Mouse (Mus musculus) neural tube, embryonic 14.5 days (tissue): Measurements from ENCODE around the gene Ttn. TPM values are rescaled to one million over a fixed set of nuclear protein-coding genes. Genes with fewer than 3 reads are reported as not detected.
A peak's percentile ranks its signal among the peaks of the same experiment; 100 is the strongest.

Source experiments
- ATAC-seq: fragments of 200-750 bp; cut with Nextera tagmentation; 2 replicates; pipeline ENCODE4 v1.8.0; 2017; ENCODE audit warnings: low read depth, mild to moderate bottlenecking, moderate TSS enrichment, moderate library complexity
- H3K27ac ChIP-seq: fragments of 300-500 bp; sonication (generic); 2 replicates; pipeline ENCODE4 v1.5.1; 2014; ENCODE audit warnings: low read depth, mild to moderate bottlenecking, control low read depth, low read length, moderate library complexity, mixed read lengths
- H3K27me3 ChIP-seq: fragments of 300-500 bp; sonication (generic); 2 replicates; pipeline ENCODE4 v1.6.1; 2014; ENCODE audit warnings: low read length; ENCODE audit not compliant: control insufficient read depth, insufficient read depth
- H3K36me3 ChIP-seq: fragments of 300-500 bp; sonication (generic); 2 replicates; pipeline ENCODE4 v1.6.1; 2014; ENCODE audit warnings: low read length, mixed read lengths; ENCODE audit not compliant: control insufficient read depth, insufficient read depth
- H3K4me1 ChIP-seq: fragments of 300-500 bp; sonication (generic); 2 replicates; pipeline ENCODE4 v1.6.1; 2014; ENCODE audit warnings: low read length; ENCODE audit not compliant: control insufficient read depth, insufficient read depth
- H3K4me2 ChIP-seq: fragments of 300-500 bp; sonication (generic); 2 replicates; pipeline ENCODE4 v1.6.1; 2014; ENCODE audit warnings: mild to moderate bottlenecking, low read depth, low read length, control low read depth
- H3K4me3 ChIP-seq: fragments of 300-500 bp; sonication (generic); 2 replicates; pipeline ENCODE4 v1.5.1; 2014; ENCODE audit warnings: low read depth, low read length, control low read depth, mixed read lengths
- H3K9ac ChIP-seq: fragments of 300-500 bp; sonication (generic); replicated peaks from 2 replicates; pipeline ENCODE4 v1.6.1; 2014; ENCODE audit warnings: low read depth, mild to moderate bottlenecking, control low read depth, low read length, mixed read lengths
- H3K9me3 ChIP-seq: fragments of 300-500 bp; sonication (generic); 2 replicates; pipeline ENCODE4 v1.6.1; 2016; ENCODE audit warnings: low read length; ENCODE audit not compliant: control insufficient read depth
- WGBS: fragments of 180-500 bp; shearing (Covaris S2); extraction: QIAGEN DNeasy Blood & Tissue Kit; methylation state at CpG from one replicate; pipeline ENCODE4 v1.1.7; 2014; 5-methylcytosine and 5-hydroxymethylcytosine counted together
- polyA plus RNA-seq: library from polyadenylated mRNA; unstranded; fragments of >200 nt; fragmentation: Nextera tagmentation; extraction: Ambion mirVana; gene quantifications from 2 replicates; pipeline ENCODE4 v1.2.1, GENCODE M21; 2014

Ttn gene
- polyA plus RNA-seq, 1 experiment from 2014 or later, result 1.9 TPM

DNA sequence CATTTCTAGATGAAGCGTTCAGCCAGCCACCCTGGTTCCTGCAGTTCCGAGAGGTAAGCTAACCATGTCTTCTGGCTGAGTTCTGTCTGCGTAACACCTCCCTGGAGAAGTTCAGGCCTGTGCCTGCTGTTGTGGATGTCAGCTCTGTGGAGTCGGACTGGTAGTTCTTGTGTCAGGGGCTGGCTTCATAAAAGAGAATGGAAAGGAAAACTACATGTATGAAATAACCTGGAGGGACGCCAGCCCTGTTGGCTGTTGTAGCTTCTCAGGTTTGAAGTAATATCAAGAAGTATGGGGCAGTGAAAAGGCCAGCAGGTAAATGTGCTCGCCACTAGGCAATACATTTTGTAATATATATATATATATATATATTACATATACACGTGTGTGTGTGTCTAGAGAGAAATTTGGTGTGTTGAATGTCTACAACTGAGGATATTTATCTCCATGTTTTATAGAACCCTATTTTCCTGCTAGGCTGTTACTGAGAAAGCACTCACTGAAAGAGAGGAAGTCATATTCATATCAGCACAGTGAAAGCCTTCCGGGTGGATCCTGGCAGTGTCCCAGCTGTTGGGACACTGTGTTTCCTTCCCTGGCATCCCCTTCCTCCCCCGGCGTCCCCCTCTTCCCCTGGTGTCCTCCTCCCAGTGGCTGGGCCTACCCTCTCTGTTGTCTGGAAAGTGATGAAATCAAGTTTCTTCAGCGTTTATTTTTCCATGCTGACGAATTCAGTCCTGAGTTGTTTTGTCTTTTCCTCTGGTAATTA, 291.7 kb downstream of the Ttn start:
- H3K4me1 ChIP-seq, result no peaks in the 10 kb centered on the region
- WGBS, result 93% methylated on average over 12 of the region's 12 CpGs
- H3K27me3 ChIP-seq, result no peaks in the 10 kb centered on the region
- H3K4me3 ChIP-seq, result no peak overlapping the region
- no peak for ATAC-seq
- H3K4me2 ChIP-seq, result no peak overlapping the region
- H3K9me3 ChIP-seq, result no peaks in the 10 kb centered on the region
- peaks cover 48% of the 10 kb centered on the region for H3K36me3 ChIP-seq
- H3K9ac ChIP-seq, result no peak overlapping the region
- H3K27ac ChIP-seq, result no peak overlapping the region

DNA sequence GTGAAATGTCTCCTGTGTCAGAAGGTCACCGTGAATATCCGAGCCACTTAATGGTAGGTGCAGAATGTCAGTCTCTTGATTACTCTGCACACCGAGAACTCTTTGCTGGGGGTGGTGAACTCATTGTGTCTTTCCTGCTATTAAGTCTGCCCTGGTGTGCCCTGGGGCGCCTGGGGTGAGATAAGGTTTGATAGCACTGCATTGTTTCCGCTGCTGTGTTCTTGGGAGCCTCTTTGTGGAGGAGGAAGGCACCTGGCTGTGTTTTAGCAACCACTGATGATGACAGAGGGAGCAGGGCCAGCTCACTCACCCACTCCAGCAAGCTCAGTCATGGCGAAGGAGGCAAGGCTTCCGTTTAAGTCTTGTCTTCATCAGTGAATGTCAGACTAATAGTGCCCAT, 294.2 kb downstream of the Ttn start:
- no peak overlapping the region for H3K27ac ChIP-seq
- H3K4me2 ChIP-seq, result no peak overlapping the region
- WGBS, result 40% methylated on average over 7 of the region's 7 CpGs
- no peak overlapping the region for H3K9ac ChIP-seq
- H3K36me3 ChIP-seq, result peaks cover 54% of the 10 kb centered on the region
- no peak for ATAC-seq
- no peak overlapping the region for H3K4me3 ChIP-seq
- no peaks in the 10 kb centered on the region for H3K9me3 ChIP-seq
- no peaks in the 10 kb centered on the region for H3K27me3 ChIP-seq
- H3K4me1 ChIP-seq, result no peaks in the 10 kb centered on the region

DNA sequence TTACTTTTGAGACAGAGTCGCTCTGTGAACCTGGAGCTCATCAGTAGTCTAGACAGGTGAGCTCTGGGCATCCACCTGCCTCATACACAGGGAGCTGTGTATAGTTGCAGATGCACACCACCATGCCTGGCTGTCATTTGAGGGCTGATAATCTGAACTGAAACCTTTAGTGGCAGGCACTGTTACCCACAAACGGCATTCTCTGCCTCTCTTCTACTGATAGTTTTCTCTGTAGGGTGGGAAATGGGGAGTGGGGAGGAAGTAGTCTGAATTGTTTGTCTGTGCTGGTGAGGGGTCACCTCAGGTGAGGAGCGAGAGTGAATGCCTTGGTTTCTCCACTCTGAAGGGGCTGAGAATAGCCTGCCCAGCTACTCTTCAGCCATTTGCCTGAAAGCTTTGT, 294.7 kb downstream of the Ttn start:
- no peak for ATAC-seq
- no peak overlapping the region for H3K27ac ChIP-seq
- no peaks in the 10 kb centered on the region for H3K9me3 ChIP-seq
- no peak overlapping the region for H3K4me3 ChIP-seq
- WGBS, result 58% methylated on average over 3 of the region's 3 CpGs
- H3K4me2 ChIP-seq, result no peak overlapping the region
- no peak overlapping the region for H3K9ac ChIP-seq
- no peaks in the 10 kb centered on the region for H3K27me3 ChIP-seq
- H3K36me3 ChIP-seq, result peaks cover 48% of the 10 kb centered on the region
- no peaks in the 10 kb centered on the region for H3K4me1 ChIP-seq

DNA sequence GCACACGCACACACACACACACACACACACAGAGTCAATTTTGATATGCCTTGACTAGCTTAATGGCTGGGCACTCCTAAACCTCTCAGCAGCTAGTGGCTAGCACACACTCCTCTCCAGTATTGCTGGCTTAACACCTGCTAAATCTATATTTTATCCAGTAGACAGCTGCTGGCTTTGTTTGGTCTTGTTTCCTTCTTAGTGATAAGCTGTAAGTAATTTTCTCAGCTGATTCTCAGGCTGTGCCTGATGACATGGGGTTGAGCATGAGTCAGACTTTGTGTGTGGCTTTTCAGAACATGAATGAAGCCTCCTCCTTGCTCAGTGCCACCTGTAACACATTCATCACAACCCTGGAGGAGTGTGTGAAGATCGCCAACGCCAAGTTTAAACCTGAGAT, 295.4 kb downstream of the Ttn start:
- Histone ChIP-seq H3K4me2 (no peak overlapping the region), H3K9ac (no peak overlapping the region), H3K4me1 (no peaks in the 10 kb centered on the region), H3K27me3 (no peaks in the 10 kb centered on the region), H3K9me3 (no peaks in the 10 kb centered on the region), H3K36me3 (peaks cover 50% of the 10 kb centered on the region), H3K27ac (no peak overlapping the region), H3K4me3 (no peak overlapping the region)
- ATAC-seq, result no peak
- 91% methylated on average over 3 of the region's 3 CpGs for WGBS

DNA sequence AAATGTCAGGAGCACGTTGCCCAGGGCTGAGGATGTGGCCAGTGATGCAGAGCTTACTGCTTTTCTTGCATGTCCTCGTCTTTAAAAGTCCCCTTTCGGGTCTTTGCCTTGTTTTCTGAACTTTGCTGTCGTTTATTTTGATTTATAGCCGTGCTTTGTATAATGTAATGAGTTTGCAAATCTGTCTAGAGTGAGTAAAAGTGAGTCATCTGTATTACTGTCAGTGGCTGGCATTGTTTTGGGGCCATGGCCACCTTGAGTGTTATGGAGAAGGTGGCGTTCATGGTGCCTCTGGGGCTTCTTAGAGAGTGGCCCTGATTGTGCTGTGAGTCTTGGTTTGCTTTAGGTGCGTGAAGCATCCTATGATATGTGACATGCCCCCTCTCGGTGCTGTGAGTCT, 300.0 kb downstream of the Ttn start:
- no peaks in the 10 kb centered on the region for H3K27me3 ChIP-seq
- H3K36me3 ChIP-seq, result peaks cover 41% of the 10 kb centered on the region

DNA sequence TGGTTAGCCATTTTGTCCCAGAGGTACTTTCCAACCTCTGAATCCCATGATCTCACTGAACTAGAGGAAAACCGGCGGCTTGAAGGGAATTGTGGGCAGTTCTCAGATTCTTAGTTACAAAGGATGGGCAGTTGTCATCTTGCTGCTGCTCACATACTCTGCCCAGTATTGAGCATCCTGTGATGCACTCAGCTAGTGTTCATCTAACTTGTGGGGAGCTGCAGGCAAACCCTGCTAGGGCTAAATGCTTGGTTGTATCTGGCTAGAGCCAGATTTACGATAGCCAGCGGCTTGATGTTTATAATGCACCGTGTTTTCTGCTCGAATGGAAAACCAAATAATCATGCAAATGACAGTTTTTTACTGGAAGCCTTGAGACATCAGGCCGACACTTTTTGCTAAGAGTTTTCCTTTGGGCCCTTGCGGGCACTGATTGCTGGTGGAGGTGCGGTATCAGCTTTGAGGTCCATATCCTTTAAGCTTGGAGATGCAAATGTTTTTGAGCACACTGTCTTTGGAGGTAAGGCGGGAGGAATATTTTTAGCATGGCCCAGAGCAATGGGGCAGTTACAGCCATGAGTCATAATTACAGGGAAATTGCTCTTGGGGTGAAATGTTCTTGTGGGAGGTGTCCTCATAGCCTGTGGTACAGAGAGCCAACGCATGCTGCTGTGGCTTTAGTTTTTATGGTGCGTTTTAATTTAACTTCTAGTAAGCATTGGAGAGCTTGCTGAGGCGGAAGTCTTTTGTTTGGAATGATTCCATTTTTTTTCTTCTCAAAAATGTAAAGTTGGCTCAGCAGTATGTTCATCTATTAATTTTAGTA, 305.7 kb downstream of the Ttn start:
- H3K9ac ChIP-seq, result peak overlapping the region; percentile 88
- H3K4me3 ChIP-seq, result peak overlapping the region; percentile 82
- H3K4me2 ChIP-seq, result peak overlapping the region; percentile 75
- no peaks in the 10 kb centered on the region for H3K27me3 ChIP-seq
- H3K27ac ChIP-seq, result no peak overlapping the region
- peaks cover 4% of the 10 kb centered on the region; the same call in 1 of the 2 replicates for H3K36me3 ChIP-seq
- WGBS, result 36% methylated on average over 13 of the region's 13 CpGs
- ATAC-seq, result no peak
- H3K4me1 ChIP-seq, result peaks cover 27% of the 10 kb centered on the region
- no peaks in the 10 kb centered on the region for H3K9me3 ChIP-seq

More for the DNA sequence above, 300.0 kb downstream of the Ttn start:
- H3K27ac ChIP-seq, result no peak overlapping the region
- 86% methylated on average over 8 of the region's 8 CpGs for WGBS
- no peak for ATAC-seq
- no peak overlapping the region for H3K4me2 ChIP-seq
- no peaks in the 10 kb centered on the region for H3K9me3 ChIP-seq
- H3K4me3 ChIP-seq, result no peak overlapping the region
- H3K4me1 ChIP-seq, result peaks cover 4% of the 10 kb centered on the region; the same call in 1 of the 2 replicates
- no peak overlapping the region for H3K9ac ChIP-seq

DNA sequence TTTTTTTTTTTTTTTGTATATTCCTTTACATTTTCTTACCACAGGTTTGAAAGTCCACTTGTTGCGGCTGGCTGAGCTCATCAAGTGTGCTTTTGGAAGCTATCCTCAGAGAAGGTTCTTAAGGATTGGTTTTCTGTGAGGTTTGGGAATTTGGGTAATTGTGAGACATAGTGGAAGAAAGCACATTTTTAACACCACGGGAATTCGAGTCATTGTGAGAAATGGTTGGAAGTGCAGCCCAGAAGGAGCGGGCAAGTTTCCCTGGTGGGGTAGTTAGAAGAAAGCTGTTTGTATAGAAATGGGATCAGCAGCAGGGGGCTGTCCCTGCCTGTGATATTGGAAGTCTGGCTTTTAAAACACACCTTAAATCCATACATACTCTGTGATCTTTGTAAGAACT, 306.4 kb downstream of the Ttn start:
- Histone ChIP-seq H3K27ac (no peak overlapping the region), H3K9ac (peak overlapping the region; percentile 88), H3K4me2 (peak overlapping the region; percentile 75), H3K9me3 (no peaks in the 10 kb centered on the region), H3K36me3 (peaks cover 4% of the 10 kb centered on the region; the same call in 1 of the 2 replicates), H3K4me1 (peaks cover 27% of the 10 kb centered on the region), H3K27me3 (no peaks in the 10 kb centered on the region), H3K4me3 (peak overlapping the region; percentile 82)
- ATAC-seq, result no peak
- 7% methylated on average over 4 of the region's 4 CpGs for WGBS

DNA sequence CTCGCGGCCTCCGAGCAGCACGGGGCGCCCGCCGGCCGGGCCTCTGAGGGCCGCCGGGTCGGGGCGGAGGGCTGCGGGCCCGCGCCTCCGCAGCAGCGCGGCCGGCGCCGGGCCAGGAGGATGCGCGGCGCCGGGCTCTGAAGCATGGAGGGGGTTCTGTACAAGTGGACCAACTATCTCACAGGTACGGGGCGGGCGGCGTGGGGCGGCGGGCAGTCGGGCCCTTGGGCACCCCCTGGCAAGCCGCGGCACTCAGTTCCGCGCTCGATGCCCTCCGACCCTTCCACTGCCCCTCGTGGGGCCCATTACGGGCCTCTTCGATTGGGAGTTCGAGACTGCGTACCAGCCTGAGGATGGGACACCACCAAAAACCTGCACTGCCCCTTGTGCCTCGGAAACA, 306.9 kb downstream of the Ttn start:
- peak overlapping the region; percentile 73 for H3K27ac ChIP-seq
- peak overlapping the region; percentile 82 for H3K4me3 ChIP-seq
- H3K36me3 ChIP-seq, result peaks cover 4% of the 10 kb centered on the region; the same call in 1 of the 2 replicates
- peak overlapping the region; percentile 75 for H3K4me2 ChIP-seq
- H3K4me1 ChIP-seq, result peaks cover 27% of the 10 kb centered on the region
- H3K27me3 ChIP-seq, result no peaks in the 10 kb centered on the region
- peak overlapping the region; percentile 88 for H3K9ac ChIP-seq
- 0% methylated on average over 29 of the region's 44 CpGs for WGBS
- ATAC-seq, result peak; percentile 55
- no peaks in the 10 kb centered on the region for H3K9me3 ChIP-seq
